Mouse (Mus musculus): Measurements from ENCODE around the gene Sgk1. TPM values are rescaled to one million over a fixed set of nuclear protein-coding genes. Genes with fewer than 3 reads are reported as not detected.

Gene Sgk1
- total RNA-seq, 1 experiment from 2014 or later = 5.3 TPM

- ATAC-seq (replicated peaks; ENCODE audit: low read depth, poor library complexity, severe bottlenecking) = no peak
Measured at GRCm38 (mm10) chr10:21945195-21945594, 63.2 kb downstream of the Sgk1 start.

GRCm38 (mm10) chr10:21946751-21947351 lies 64.9 kb downstream of the Sgk1 start:
- 0 out of 2 replicates have a peak, but pooled peaks have one; percentile 11 for ATAC-seq (replicated peaks; ENCODE audit: low read depth, poor library complexity, severe bottlenecking)

- ATAC-seq (replicated peaks; ENCODE audit: low read depth, poor library complexity, severe bottlenecking) = no peak
Measured at GRCm38 (mm10) chr10:21952520-21952919, 70.5 kb downstream of the Sgk1 start.

- no peak for ATAC-seq (replicated peaks; ENCODE audit: low read depth, poor library complexity, severe bottlenecking)
Measured at GRCm38 (mm10) chr10:21961111-21961510, 79.1 kb downstream of the Sgk1 start.

GRCm38 (mm10) chr10:21963005-21963404 lies 81.0 kb downstream of the Sgk1 start:
- ATAC-seq (replicated peaks; ENCODE audit: low read depth, poor library complexity, severe bottlenecking) = no peak

GRCm38 (mm10) chr10:21973676-21974075 lies 91.7 kb downstream of the Sgk1 start:
- ATAC-seq (replicated peaks; ENCODE audit: low read depth, poor library complexity, severe bottlenecking) = no peak

- ATAC-seq (replicated peaks; ENCODE audit: low read depth, poor library complexity, severe bottlenecking) = no peak
Measured at GRCm38 (mm10) chr10:21974801-21975200, 92.8 kb downstream of the Sgk1 start.

- no peak for ATAC-seq (replicated peaks; ENCODE audit: low read depth, poor library complexity, severe bottlenecking)
Measured at GRCm38 (mm10) chr10:21975384-21975783, 93.4 kb downstream of the Sgk1 start.

GRCm38 (mm10) chr10:21976253-21976652 lies 94.3 kb downstream of the Sgk1 start:
- peak; percentile 98 for ATAC-seq (replicated peaks; ENCODE audit: low read depth, poor library complexity, severe bottlenecking)

- ATAC-seq (replicated peaks; ENCODE audit: low read depth, poor library complexity, severe bottlenecking) = no peak
Measured at GRCm38 (mm10) chr10:21978421-21978820, 96.4 kb downstream of the Sgk1 start.

- ATAC-seq (replicated peaks; ENCODE audit: low read depth, poor library complexity, severe bottlenecking) = no peak
Measured at GRCm38 (mm10) chr10:21979286-21979965, 97.4 kb downstream of the Sgk1 start.

- ATAC-seq (replicated peaks; ENCODE audit: low read depth, poor library complexity, severe bottlenecking) = no peak
Measured at GRCm38 (mm10) chr10:21980780-21981435, 98.9 kb downstream of the Sgk1 start.

- no peak for ATAC-seq (replicated peaks; ENCODE audit: low read depth, poor library complexity, severe bottlenecking)
Measured at GRCm38 (mm10) chr10:21982303-21982702, 100.3 kb downstream of the Sgk1 start.

GRCm38 (mm10) chr10:21988489-21988888 lies 106.5 kb downstream of the Sgk1 start:
- ATAC-seq (replicated peaks; ENCODE audit: low read depth, poor library complexity, severe bottlenecking) = no peak

GRCm38 (mm10) chr10:21991351-21991840 lies 109.4 kb downstream of the Sgk1 start:
- ATAC-seq (replicated peaks; ENCODE audit: low read depth, poor library complexity, severe bottlenecking) = no peak

- ATAC-seq (replicated peaks; ENCODE audit: low read depth, poor library complexity, severe bottlenecking) = 0 out of 2 replicates have a peak, but pooled peaks have one; percentile 16
Measured at GRCm38 (mm10) chr10:21991986-21992833, 110.2 kb downstream of the Sgk1 start.

- ATAC-seq (replicated peaks; ENCODE audit: low read depth, poor library complexity, severe bottlenecking) = peak; percentile 52
Measured at GRCm38 (mm10) chr10:21992834-21993514, 111.0 kb downstream of the Sgk1 start.

- ATAC-seq (replicated peaks; ENCODE audit: low read depth, poor library complexity, severe bottlenecking) = peak; percentile 7; the same call in 1 of the 2 replicates
Measured at GRCm38 (mm10) chr10:21993515-21994373, 111.8 kb downstream of the Sgk1 start.
